Mouse (Mus musculus) A20 (cell line): Measurements from ENCODE around the gene Npcd.
"Not testable (repeated sequence)": the region's sequence is repeated elsewhere in the genome, so short reads cannot be mapped to it uniquely, and the experiment has no call there.

Experiments
- DNase-seq: peaks from one replicate; pipeline ENCODE4 v3.0.0-alpha.2; 2011; ENCODE audit warnings: low read depth, low spot score

Gene Npcd

DNA sequence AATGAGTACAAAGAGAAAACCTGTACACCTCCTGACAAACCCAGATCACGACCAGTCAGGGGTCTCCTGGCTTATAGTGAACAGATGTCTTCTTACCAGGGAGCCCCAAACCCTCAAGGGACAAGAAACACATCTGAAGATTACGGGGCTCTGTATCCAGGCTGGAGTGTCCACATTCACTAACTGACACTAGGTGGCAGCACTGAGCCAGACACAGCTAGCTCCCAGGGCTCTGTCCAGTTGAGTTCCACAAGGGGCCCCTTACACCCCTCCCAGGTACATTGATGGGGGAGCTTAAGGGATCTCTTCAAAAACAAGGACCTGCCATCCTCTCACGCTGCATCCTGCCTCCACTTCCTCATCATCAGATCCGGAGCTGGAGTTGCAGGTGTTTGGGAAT, 3.6 kb downstream of the Npcd start:
- peak; percentile 75 for DNase-seq

- DNase-seq, result no peak
Observed at GRCm38 (mm10) chr15:79829431-79829830, 4.6 kb downstream of the Npcd start.

DNA sequence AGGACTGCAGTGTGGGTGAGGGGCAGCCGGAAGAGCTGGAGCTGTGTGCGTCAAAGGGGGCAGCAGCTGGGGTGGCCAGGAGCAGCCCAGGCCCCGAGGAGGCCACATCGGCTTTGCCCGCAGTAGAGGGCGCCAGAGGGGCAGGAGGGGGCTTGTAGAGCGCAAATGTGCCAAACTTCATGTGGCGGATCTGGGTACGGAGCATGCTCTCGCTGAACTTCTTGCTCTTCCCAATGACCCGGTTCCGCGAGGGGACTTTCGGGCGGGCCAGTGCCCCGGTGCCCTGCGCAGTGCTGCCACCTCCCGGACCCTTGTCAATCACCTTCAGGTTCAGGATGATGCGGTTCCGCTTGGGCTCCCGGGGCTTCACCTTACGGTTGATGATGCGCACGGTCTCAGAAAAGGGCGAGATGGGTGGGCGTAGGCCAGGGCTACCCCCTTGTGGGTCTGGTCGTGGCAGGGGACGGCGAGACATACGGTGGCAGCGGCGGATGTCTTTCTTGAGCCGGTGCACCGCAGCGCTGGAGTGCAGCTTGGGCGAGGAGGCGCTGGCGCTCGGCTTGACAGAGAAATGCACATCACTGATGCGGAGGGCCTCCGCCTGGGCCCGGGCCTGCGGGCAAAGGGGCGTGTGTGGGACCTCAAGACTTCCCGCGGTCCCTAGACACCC, 5.5 kb downstream of the Npcd start:
- no peak for DNase-seq

GRCm38 (mm10) chr15:79827778-79828210, 6.2 kb downstream of the Npcd start:
- no peak for DNase-seq

- no peak for DNase-seq
Observed at GRCm38 (mm10) chr15:79827061-79827777, 6.8 kb downstream of the Npcd start.

DNA sequence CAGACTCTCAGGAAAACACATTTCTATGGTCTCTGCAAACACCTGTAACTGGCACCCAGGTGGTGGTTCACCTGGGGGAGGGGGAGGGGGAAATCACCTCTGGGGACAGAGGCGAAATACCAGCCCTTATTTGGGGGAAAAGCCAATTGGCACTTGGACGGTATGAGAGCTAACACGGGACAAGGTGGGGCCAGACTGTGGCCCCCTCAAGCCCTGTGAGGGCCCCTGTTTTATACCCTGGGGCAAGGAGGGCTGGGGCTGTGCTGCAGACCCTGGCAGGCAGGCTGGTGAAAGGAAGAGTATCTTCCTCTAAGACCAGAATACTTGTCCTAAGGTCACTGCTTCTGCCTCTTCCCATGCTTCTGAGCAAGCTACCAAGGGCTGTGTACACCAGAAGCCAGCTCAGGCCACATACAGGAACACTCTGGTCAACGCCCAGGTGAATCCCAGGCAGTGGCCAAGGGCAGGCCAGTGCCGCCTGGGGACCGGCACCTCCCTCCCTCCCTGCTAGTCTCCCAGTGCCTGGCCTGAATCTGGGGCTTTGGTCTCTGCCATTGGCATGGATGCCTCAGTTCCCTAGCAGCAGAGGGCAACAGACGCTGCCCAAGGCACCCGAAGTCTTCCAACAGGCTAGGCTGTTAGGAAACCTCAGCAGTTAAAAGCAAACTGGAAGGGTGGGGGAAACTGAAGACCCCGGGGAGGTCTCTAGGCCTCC, 7.7 kb downstream of the Npcd start:
- DNase-seq, result no peak

DNA sequence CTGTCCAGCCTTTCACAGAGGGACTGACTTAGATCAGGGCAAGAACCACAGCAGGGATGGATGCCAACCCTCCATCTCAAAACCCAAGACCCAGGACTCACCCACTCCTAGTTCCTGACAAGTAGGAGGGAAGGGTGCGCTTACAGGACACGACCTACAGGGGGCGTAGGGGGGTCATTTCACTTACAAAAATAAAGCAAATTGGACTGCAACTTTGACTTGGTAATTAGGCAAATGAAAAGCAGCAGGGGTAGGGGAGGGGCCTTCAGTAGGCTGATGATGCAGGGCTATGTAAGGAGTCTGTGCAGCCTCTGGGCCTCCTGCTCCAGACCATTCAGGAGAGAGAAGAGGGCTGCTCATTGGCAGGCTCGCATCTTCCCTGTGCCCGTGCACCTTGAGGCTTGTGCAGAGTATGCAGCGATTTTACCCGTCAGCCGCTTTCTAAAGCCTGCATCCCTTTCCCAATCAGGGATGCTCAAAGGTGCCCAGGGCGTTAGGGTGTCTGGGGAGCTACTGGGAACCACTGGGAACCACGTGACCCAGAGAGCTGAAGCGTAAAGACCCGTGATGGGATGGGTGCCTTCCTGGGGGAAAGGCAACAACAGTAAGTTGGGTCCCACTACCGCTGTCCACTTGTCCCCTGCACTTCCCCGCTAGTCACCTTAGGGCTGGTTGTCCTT, 8.8 kb downstream of the Npcd start:
- DNase-seq, result peak; percentile 56

- no peak for DNase-seq
Observed at GRCm38 (mm10) chr15:79823588-79824280, 10.3 kb downstream of the Npcd start.

DNA sequence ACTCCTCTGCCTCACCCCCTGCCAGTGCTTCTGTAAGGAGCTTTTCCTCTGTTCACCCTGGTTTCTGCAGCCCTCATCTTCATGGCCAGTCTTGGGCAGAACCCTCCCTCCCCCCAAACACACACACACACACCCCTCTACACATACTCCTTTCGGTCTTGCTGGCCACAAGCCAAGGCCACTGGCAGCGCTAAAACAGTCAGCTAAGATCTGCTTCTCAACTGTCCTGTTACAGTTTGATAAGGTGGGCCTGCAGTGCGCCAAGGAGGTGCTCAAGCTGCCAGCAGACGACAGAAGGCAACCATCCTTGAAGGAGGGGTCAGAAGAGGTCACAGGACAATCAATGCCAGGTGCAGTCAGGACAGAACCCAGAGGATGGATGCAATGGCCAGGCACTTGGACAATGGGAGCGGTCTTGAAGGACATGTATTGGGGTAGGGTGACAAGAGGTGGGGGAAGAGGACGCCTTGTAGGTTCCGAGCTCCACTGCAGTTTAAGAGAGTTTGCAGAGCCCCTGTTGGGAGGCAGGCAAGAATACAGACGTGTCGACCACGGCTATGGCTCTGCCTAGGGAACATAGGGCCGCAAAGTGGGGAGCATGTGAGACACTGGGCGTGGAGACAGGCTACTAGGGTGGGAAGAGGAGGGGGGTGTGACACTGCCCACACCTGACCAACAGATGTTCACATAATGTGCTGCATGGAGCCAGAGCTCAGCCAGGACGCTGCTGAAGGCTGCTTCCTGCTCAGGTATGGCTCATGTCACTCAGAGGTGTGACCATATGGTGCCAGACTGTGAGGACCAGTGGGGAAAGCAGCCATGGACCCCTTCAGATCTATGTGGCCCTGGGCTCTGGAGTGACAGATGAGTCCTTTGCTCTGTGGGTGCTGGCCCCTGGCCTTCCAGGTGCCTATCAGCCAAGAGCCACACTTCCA, 11.5 kb downstream of the Npcd start:
- no peak for DNase-seq

DNA sequence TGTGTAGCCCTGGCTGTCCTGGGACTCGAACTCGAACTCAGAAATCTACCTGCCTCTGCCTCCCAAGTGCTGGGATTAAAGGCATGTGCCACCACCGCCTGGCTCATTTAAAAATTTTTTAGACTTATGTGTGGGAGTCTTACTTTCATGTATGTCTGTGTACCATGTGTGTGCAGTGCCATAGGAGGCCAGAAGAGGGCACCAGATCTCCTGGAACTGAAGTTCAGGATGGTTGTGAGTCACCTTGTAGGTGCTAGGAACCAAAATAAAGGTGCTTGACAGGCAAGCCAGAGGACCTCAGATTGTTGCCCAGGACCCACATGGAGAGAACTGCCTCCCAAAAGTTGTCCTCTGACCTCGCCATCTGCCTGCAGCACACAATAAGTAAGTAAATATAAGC, 15.7 kb downstream of the Npcd start:
- DNase-seq, result peak; percentile 41

DNA sequence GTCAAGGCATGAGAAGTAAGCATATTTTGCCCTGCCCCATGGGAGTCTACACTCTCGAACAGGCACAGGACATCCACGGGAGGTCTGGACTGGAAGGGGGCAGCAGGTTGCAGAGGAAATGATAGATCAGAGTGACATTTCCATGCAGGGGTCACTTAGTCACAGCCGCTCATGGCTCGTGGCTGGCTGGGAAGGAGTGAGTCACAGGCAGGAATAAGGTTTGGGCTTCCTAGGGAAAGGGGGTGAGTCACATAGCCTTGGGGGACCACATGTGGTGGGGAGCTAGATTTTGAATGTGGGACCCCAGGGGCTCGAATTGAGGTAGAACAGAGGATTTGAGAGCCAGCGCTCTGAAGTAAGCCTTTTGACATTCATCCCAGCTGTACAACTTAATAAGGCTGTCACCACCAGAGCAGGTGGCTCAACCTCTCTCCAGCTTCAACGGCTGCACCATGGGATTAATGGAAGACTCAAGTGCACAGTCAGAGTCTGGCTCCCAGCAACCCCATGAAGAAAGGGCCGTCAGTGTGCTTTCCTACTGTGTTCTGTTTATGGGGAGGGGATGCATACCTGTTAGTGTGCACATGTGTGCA, 20.3 kb downstream of the Npcd start:
- DNase-seq, result no peak

DNA sequence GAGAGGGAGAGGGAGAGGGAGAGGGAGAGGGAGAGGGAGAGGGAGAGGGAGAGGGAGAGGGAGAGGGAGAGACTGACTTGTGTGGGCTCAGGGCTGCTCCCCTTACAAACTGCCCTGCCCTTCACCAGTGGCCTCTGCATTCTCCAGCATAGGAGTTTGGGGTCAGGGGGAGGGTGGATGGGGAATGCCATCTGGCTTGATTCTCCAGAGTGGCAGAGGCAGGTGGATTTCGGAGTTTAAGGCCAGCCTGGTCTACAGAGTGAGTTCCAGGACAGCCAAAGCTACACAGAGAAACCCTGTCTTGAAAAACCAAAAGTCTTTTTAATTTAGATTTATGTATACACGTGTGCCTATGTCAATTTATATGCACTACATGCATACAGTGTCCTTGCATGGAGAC, 21.2 kb downstream of the Npcd start:
- not testable (repeated sequence) for DNase-seq

GRCm38 (mm10) chr15:79810997-79811396, 23.0 kb downstream of the Npcd start:
- no peak for DNase-seq

GRCm38 (mm10) chr15:79810061-79810460, 24.0 kb downstream of the Npcd start:
- DNase-seq, result no peak

- DNase-seq, result no peak
Observed at GRCm38 (mm10) chr15:79808658-79809057, 25.4 kb downstream of the Npcd start.

DNA sequence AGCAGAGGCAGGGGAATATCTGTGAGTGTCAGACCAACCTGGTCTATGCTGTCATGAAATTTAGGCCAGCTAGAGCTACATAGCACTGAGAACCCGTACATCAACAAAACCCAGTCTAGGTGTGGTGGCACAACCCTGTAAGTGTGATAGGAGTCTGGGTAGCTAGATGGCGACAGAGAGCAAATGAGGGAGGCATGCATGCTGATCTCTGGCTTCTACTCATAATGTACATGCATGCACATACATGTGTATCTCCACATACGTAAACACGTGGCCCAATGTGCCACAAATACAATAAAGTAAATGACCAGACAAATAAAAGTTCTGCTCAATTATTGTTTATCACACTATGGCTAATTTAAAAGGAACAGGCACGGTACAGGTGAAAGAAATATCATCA, 25.9 kb downstream of the Npcd start:
- DNase-seq, result peak; percentile 60

- no peak for DNase-seq
Observed at GRCm38 (mm10) chr15:79807050-79807449, 27.0 kb downstream of the Npcd start.

DNA sequence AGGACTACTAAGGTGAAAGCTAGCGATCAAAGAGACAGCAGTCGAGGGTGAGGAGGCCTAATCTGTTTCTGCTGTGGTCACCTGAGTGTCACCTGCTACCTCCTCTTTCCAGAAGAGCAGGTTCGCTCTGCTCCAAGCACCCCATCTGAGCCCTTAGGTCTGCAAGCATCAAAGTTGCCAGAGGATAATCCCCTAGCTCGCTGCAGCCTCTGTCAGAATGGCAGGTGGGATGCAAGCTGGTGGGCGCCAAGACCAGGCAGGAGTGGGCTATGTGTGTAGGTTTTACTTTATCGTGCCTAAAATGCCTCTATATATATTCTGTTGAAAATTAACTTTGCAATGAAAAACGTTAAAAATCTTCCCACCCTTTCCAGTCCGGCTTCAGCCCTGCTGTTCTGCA, 28.8 kb downstream of the Npcd start:
- no peak for DNase-seq

DNA sequence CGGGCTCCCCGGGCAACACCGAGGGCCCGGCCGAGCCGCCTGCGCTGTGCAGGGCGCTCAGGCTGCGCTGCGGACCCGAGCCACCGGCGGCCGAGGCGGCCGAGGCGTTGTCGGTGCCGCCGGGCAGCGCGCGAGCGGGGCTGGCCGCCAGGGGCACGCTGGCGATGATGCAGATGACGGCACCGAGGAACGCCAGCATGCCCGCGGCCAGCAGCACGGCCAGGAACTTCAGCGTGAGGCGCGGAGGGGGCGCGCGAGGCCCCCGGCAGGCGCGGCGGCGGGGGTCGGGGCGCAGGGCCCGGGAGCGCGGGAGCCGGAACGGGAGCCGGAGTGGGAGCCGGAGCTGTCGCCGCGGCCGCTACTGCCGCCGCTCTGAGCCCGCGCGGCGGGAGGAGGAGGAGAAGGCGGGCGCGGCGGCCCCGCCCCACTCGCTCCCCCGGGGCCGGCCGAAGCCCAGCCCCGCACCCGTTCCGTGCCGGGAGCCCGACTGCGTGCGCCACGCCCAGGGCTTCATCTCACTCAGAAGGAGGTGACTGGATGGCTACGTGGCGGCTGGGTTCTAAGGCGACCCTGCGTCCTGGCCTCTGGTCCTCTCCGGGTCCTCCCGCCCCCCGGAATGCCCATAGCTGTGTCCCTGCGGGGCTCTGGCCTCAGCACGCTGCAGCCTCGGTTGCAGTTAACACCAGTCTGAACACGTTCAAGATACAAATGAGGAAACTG, 29.5 kb downstream of the Npcd start, which contains the start of gene Nptxr:
Nptxr (minus strand) TSS at position 415 of the 720 bp plus-strand sequence.
- no peak for DNase-seq
